Mouse (Mus musculus) cerebellum, adult 9-11 months (tissue): Measurements from ENCODE around the gene Ctnnd2.
A peak's percentile ranks its signal among the peaks of the same experiment; 100 is the strongest.
"Not testable (repeated sequence)": the region's sequence is repeated elsewhere in the genome, so short reads cannot be mapped to it uniquely, and the experiment has no call there.

Experiments
- DNase-seq: peaks from one replicate; pipeline ENCODE4 v3.0.0; 2022

Gene Ctnnd2

GRCm38 (mm10) chr15:30172391-30173281 lies at the start of gene Ctnnd2:
TSS of gene Ctnnd2 (plus strand) at chr15:30172593.
- peak; percentile 91 for DNase-seq

DNA sequence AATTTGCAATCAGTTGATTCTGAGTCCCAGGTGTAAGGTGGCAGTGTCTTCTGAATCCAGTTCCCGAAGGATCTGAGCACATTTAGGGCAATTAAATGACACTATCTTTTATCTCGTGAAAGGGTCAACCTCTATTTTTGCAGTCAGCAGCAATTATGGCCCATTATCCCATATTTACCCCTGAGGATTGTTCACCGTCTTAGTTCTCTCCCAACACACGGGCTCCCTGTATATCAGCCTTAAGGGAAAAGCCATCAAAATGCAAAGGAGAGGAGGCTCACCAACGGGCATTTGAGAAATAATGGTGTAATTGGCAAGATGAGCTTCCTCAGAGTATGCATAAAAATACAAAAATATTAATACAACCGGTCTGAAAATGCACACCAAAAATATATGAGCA lies 41.7 kb upstream of the Ctnnd2 start:
- no peak for DNase-seq

- not testable (repeated sequence) for DNase-seq
Measured at GRCm38 (mm10) chr15:30139626-30140025, 32.8 kb upstream of the Ctnnd2 start.

DNA sequence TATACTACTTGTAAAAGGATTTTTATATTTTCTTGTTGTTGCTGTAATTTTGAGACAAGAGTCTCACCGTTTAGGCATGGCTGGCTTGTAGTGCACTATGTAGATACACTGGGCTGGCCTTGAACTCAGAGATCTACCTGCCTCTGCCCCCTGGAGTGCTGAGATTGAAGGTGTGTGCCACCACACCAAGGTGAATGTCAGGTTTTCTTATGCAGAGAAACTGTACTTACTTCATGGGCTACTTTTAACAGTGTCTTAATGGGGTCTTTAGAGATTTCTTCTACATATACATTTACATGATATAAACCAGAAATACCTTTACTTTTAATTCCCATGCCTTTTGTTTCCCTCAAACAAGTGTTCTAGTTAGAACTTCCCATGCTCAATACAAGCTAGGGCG lies 27.0 kb upstream of the Ctnnd2 start:
- no peak for DNase-seq

- no peak for DNase-seq
Measured at GRCm38 (mm10) chr15:30152176-30152575, 20.2 kb upstream of the Ctnnd2 start.

GRCm38 (mm10) chr15:30157975-30158374 lies 14.4 kb upstream of the Ctnnd2 start:
- no peak for DNase-seq

DNA sequence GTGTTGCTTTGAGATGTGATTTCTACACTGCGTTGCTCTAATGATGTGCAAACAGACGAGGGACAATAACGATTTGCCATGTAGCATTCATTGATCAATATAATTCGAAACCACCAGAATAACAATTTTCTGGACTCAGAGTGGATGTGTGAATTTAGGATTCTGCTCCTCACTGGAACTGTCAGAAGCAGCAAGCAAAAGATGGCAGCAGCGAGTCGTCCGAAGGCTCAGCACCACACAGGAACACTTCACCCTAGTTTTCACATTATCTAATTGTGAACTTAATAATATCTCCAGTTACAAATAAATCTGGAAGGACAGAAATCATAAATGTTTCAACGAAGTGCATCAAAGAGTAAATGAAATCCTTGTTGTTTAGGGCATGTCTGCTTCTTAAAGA lies 2.4 kb upstream of the Ctnnd2 start:
- DNase-seq: no peak

- no peak for DNase-seq
Measured at GRCm38 (mm10) chr15:30171493-30172195, 749 bp upstream of the Ctnnd2 start.

DNA sequence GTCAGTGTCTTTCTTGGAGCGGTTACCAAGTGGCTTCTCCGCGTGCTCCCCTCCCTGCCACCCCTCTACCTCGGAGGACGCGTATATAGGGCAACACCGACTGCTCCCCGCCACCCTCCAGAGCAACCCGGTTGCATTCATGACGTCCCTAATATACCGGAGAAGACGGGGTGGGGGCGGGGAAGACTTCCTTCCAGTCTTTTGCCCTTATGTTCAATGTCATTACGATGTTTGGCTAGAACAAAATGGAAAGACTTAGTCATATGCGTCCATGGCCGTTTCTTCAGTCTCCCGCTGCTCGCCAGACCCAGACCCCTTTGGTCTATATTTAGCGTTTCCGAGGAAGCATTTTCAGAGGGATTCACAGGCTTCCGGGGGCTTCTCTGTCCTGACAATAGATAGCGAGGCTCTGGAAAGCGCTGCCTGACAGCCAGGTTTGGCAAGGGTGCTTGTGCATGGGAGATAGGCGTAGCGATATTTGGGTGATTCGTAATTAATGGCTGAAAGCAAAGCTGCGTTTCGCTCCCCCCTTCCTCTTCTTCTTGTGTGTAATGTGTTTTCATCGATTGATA lies 1.1 kb downstream of the Ctnnd2 start:
- peak; percentile 61 for DNase-seq

GRCm38 (mm10) chr15:30174321-30174720 lies 1.9 kb downstream of the Ctnnd2 start:
- DNase-seq: no peak

GRCm38 (mm10) chr15:30184020-30184419 lies 11.6 kb downstream of the Ctnnd2 start:
- no peak for DNase-seq

- peak; percentile 67 for DNase-seq
Measured at GRCm38 (mm10) chr15:30190872-30191271, 18.5 kb downstream of the Ctnnd2 start.

- DNase-seq: peak; percentile 87
Measured at GRCm38 (mm10) chr15:30191931-30192668, 19.7 kb downstream of the Ctnnd2 start.

GRCm38 (mm10) chr15:30198429-30198828 lies 26.0 kb downstream of the Ctnnd2 start:
- DNase-seq: no peak

DNA sequence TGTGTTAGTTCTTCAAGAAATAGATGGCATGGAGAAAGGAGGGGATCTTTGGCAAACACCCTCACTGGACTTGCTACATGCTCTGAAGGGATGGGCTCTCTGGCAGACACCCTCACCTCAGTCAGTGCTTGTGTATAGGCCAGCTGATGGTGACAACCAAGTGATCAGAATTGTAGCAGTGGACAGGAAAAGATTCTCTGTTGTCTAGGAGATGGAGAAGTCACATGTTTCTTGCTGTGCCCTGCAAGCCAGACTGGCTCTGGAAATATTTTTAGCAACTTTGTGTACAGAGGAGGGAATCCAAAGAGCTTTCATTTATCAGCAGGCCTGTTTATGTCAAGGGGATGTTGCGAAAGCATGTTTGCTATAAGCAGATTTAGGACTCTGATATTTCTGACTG lies 27.4 kb downstream of the Ctnnd2 start:
- DNase-seq: no peak

GRCm38 (mm10) chr15:30201211-30201610 lies 28.8 kb downstream of the Ctnnd2 start:
- DNase-seq: no peak

DNA sequence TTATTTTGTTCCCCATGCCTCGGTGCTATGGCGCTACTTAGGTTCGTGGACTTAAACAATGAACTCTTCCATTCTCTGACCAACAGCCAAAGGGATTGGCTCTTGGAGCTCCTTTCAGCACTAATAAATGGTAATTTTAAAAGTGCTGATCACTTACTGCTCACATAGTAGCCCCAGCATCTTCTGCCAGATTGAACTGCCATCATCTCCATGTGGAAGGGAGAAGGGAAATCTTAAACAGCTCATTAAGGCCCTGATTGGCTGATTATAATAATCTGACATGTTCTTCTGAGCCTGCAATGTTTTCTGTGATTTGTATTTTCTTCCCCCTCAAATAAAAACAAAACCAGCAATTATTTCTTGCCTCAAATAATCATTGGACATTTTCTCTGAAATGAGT lies 29.2 kb downstream of the Ctnnd2 start:
- no peak for DNase-seq

GRCm38 (mm10) chr15:30212746-30213145 lies 40.4 kb downstream of the Ctnnd2 start:
- no peak for DNase-seq

- peak; percentile 85 for DNase-seq
Measured at GRCm38 (mm10) chr15:30215871-30216270, 43.5 kb downstream of the Ctnnd2 start.

DNA sequence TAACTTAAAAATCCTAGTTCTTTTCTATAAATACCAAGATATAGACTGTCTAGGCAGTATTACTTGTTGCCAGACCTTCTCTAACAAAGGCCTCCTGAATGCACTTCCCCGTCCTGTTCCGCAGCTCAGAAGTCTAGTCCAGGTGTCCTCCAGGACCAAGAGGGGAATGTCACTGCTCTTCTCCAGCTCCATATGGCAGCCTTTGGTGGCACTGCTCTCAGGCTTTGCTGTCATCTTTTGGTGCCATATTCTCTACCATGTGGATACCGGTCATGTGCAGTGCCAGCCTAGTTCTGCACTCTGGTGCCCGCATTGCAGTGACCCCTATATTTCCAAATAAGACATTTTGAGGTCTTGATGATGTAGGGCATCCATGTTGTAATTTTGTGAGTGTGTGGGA lies 56.7 kb downstream of the Ctnnd2 start:
- peak; percentile 62 for DNase-seq

GRCm38 (mm10) chr15:30235210-30236034 lies 63.0 kb downstream of the Ctnnd2 start:
- no peak for DNase-seq

DNA sequence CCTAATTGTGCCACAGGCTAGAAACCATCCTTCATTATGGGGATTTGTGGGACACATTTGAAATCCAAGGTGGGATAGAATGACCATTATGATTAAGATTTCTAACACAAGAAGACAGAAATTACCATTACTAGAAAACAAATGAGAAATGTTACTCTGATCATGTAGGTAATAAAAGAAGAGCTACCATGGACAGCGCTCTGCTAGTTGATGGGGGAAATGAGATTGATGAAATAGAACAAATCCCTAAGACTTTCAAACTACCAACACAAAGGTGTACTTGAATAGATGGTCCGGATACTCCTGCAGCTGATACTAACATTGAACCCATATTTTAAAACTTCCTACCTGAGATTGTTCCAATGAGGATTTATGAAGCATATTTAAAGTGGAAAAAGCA lies 68.5 kb downstream of the Ctnnd2 start:
- no peak for DNase-seq
